Mouse (Mus musculus): ENCODE measurements around the gene Mfsd14a.

DNA sequence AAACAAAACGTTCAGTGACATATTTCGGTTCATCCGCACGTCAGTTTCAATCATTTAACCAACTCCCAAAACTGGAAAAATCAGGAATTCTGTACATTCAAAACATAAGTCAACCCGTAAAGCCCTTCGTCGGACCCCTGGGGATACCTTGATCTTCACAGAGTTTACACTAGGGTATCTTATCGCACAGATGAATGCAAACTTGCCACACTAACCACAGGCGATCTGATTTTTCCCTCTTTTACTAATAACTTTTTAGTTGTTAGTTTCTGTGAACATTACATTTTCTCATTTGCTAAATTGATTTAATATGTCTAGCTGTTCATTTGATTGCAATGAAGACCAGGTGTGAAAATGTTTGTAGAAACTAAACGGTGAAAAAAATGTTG is 66.9 kb downstream of the Mfsd14a start:
- TF ChIP-seq POLR2A (IDR thresholded peaks at IDR 0.05; ENCODE audit: insufficient read depth, low read depth, low read length) (no peak), CTCF (IDR thresholded peaks at IDR 0.05) (no peak), EP300 (IDR thresholded peaks at IDR 0.05; ENCODE audit: insufficient read depth, low read depth, low read length) (no peak)
